Mouse (Mus musculus) liver, postnatal 0 days (tissue): ENCODE measurements around the gene Cul9. TPM values are rescaled to one million over a fixed set of nuclear protein-coding genes. Genes with fewer than 3 reads are reported as not detected.

Experiments used
- ATAC-seq: fragments of 200-750 bp; cut with Nextera tagmentation; 2 replicates; pipeline ENCODE4 v1.8.0; 2017; ENCODE audit warnings: mild to moderate bottlenecking, moderate library complexity
- DNase-seq: peaks from one replicate; pipeline ENCODE4 v3.0.0-alpha.2; 2016
- H3K27ac ChIP-seq: fragments of 300-500 bp; sonication (generic); 2 replicates; pipeline ENCODE4 v1.5.1; 2014; ENCODE audit warnings: antibody characterized with exemption, moderate library complexity, mild to moderate bottlenecking, low read depth
- H3K27me3 ChIP-seq: fragments of 300-500 bp; sonication (generic); 2 replicates; pipeline ENCODE4 v1.6.1; 2014; ENCODE audit warnings: low read length, control low read depth, mixed read lengths; ENCODE audit not compliant: insufficient read depth
- H3K36me3 ChIP-seq: fragments of 300-500 bp; sonication (generic); replicated peaks from 2 replicates; pipeline ENCODE4 v1.6.1; 2014; ENCODE audit warnings: mild to moderate bottlenecking, control low read depth, low read length, moderate library complexity, mixed read lengths; ENCODE audit not compliant: insufficient read depth
- H3K4me1 ChIP-seq: fragments of 300-500 bp; sonication (generic); 2 replicates; pipeline ENCODE4 v1.6.1; 2014; ENCODE audit warnings: antibody characterized with exemption, mild to moderate bottlenecking, control low read depth; ENCODE audit not compliant: insufficient read depth
- H3K4me2 ChIP-seq: fragments of 300-500 bp; sonication (generic); 2 replicates; pipeline ENCODE4 v1.6.1; 2014; ENCODE audit warnings: low read depth, mild to moderate bottlenecking, low read length, moderate library complexity, mixed read lengths
- H3K4me3 ChIP-seq: fragments of 300-500 bp; sonication (generic); 2 replicates; pipeline ENCODE4 v1.5.1; 2014; ENCODE audit warnings: low read depth, low read length
- H3K9ac ChIP-seq: fragments of 300-500 bp; sonication (generic); replicated peaks from 2 replicates; pipeline ENCODE4 v1.6.1; 2014; ENCODE audit warnings: mild to moderate bottlenecking, moderate library complexity
- H3K9me3 ChIP-seq: fragments of 300-500 bp; sonication (generic); 2 replicates; pipeline ENCODE4 v1.6.1; 2016; ENCODE audit warnings: mild to moderate bottlenecking, control low read depth, low read length, mixed read lengths
- CTCF ChIP-seq: sonication (generic); IDR thresholded peaks from 2 replicates; pipeline ENCODE4 v1.5.1; 2016; ENCODE audit warnings: antibody characterized with exemption, low read depth
- EP300 ChIP-seq: IDR thresholded peaks from 2 replicates; pipeline ENCODE4 v1.6.1; 2016; ENCODE audit warnings: antibody characterized with exemption, low read depth, mild to moderate bottlenecking
- WGBS: fragments of 180-500 bp; shearing (Covaris S2); extraction: QIAGEN DNeasy Blood & Tissue Kit; methylation state at CpG from one replicate; pipeline ENCODE4 v1.1.7; 2014; ENCODE audit not compliant: insufficient replicate concordance; 5-methylcytosine and 5-hydroxymethylcytosine counted together
- polyA plus RNA-seq: library from polyadenylated mRNA; unstranded; fragments of >200 nt; fragmentation: Nextera tagmentation; extraction: Ambion mirVana; gene quantifications from 2 replicates; pipeline ENCODE4 v1.2.1, GENCODE M21; 2015

The Cul9 gene
- polyA plus RNA-seq, 1 experiment from 2014 or later: 1.0 TPM

DNA sequence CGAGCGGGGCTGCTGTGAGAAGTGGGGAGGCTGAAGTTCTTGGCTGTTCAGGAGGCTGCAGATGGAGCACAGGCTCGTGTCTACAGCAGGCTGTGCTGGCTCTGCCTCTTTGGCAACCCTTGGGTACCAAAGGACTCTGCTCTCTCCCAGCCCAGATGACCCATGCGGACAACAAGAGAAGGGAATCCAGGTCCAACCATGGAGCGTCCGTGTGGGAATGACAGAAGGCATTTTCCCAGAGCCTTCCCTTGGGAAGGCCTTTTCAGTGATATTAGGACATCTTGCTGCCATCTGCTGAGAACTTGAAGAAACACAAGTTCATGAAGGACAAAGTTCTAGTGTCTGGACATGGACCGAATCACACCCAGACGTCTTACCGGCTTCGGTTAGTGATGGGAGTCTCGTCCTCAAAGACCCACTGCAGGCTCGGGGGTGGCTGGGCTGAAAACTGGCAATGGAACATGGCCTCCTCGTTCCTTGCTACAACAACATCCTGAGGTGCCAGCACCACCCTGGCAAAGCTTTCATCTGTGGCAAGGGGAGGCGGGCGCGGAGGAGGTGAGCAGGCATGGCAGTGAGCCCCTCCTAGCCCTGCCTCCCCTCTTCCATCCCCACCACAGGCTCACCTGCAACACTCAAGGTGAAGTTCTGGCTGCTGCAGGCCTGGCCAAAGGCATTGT is 43.6 kb upstream of the Cul9 start:
- TF ChIP-seq CTCF (peak; percentile 12; the same call in 1 of the 2 replicates), EP300 (no peak)
- no peaks in the 10 kb centered on the region for H3K27me3 ChIP-seq
- ATAC-seq (peak; percentile 49), DNase-seq (no peak)
- no peaks in the 10 kb centered on the region for H3K9me3 ChIP-seq
- 79% methylated on average over 16 of the region's 16 CpGs for WGBS
- no peak overlapping the region for H3K4me3 ChIP-seq
- H3K4me2 ChIP-seq: peak overlapping the region; percentile 36
- H3K27ac ChIP-seq: peak overlapping the region; percentile 39; the same call in 1 of the 2 replicates
- peaks cover 8% of the 10 kb centered on the region for H3K4me1 ChIP-seq
- H3K36me3 ChIP-seq: 0 out of 2 replicates have a peak, but pooled peaks cover 2% of the 10 kb centered on the region
- H3K9ac ChIP-seq: no peak overlapping the region

DNA sequence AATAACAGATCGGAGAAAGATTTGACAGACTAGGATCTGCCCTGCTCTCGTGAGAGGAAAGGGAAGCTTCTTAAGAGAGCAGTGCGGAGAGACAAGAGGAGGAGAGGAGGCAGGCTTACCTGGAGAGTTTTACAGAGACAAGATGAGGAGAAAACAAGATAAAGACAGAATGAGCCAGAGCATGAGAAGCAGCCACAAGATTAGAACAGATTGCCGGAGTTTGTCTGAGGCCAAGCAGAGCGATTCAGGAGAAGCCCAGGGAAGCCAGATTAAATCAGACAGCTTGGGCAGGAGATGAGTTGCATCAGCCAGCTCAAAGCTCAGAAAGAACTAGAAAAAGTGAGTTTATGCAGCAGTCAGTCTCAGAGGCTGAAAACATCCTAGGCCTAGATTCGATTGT is 42.7 kb upstream of the Cul9 start:
- H3K27ac ChIP-seq: no peak overlapping the region
- no peak for TF ChIP-seq EP300
- no peak for TF ChIP-seq CTCF
- H3K4me2 ChIP-seq: no peak overlapping the region
- 82% methylated on average over 6 of the region's 6 CpGs for WGBS
- no peak for ATAC-seq
- peaks cover 8% of the 10 kb centered on the region for H3K4me1 ChIP-seq
- 0 out of 2 replicates have a peak, but pooled peaks cover 2% of the 10 kb centered on the region for H3K36me3 ChIP-seq
- H3K9ac ChIP-seq: no peak overlapping the region
- no peaks in the 10 kb centered on the region for H3K27me3 ChIP-seq
- H3K9me3 ChIP-seq: no peaks in the 10 kb centered on the region
- DNase-seq: no peak
- H3K4me3 ChIP-seq: no peak overlapping the region

DNA sequence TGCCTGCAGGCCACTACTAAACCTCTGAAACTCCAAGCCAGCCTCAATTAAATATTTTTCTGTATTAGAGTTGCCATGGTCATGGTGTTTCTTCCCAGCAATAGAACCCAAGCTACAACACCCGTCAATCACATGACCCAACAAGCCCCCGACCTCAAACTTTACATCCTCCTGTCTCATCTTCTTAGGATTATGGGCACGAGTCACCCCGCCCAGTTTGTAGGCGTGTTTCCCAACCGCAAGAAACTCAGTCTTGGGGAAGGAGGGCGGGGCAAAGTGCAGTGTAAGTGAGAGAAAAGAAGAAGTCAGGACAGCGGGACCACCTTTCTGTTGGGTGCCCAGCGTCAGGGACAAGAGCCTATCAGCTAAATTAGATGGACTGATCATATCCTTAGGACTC is 42.0 kb upstream of the Cul9 start:
- Histone ChIP-seq H3K9ac (no peak overlapping the region), H3K4me3 (no peak overlapping the region), H3K27ac (no peak overlapping the region), H3K27me3 (no peaks in the 10 kb centered on the region), H3K4me2 (no peak overlapping the region), H3K9me3 (no peaks in the 10 kb centered on the region), H3K36me3 (0 out of 2 replicates have a peak, but pooled peaks cover 2% of the 10 kb centered on the region), H3K4me1 (peaks cover 8% of the 10 kb centered on the region)
- ATAC-seq: no peak
- peak; percentile 42 for DNase-seq
- TF ChIP-seq CTCF (no peak), EP300 (no peak)
- WGBS: 40% methylated on average over 9 of the region's 9 CpGs

DNA sequence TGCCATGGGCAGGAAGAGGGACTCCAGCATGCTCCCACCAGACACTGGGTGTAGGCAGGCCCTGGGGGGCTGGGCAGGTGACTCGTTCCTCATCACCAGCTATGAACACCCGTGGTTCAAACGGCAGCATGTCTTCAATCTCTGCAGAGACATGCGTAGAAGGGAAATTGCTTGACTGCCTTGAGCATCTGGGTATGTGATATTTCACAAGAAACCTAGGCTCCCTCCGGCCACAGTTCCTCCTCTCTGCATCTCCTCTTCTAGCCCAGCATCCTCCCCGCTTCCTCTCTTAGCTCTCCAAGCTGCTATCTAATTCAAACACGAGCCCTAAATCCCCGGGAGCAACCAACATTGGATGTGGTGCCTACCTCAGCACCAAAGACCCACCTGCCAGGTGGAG is 40.1 kb upstream of the Cul9 start:
- Histone ChIP-seq H3K9ac (no peak overlapping the region), H3K27ac (no peak overlapping the region), H3K4me3 (no peak overlapping the region), H3K4me1 (peaks cover 8% of the 10 kb centered on the region), H3K27me3 (no peaks in the 10 kb centered on the region), H3K4me2 (no peak overlapping the region), H3K36me3 (0 out of 2 replicates have a peak, but pooled peaks cover 2% of the 10 kb centered on the region), H3K9me3 (no peaks in the 10 kb centered on the region)
- no peak for ATAC-seq
- 60% methylated on average over 8 of the region's 8 CpGs for WGBS
- TF ChIP-seq EP300: no peak
- no peak for TF ChIP-seq CTCF
- DNase-seq: no peak

DNA sequence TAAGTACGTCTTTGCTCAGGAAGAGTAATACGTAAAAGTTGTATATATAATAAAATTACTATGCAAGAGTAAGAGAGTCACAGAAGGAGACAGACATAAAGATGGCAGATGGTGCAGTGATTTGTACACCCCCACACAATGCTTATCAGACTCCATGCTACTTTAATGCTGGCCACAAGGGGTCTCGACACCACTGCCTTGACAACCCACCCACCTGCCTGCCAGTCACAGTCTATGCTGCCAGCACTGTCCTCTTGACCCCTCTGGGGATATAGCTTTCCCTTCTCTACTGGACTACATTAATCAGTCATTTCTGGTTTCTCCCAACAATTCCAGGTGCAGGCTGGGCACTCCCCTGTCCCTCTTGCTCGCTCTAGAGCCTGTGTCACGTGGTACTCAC is 32.5 kb upstream of the Cul9 start:
- Histone ChIP-seq H3K4me1 (no peaks in the 10 kb centered on the region), H3K36me3 (peaks cover 17% of the 10 kb centered on the region; the same call in 1 of the 2 replicates), H3K9ac (no peak overlapping the region), H3K9me3 (no peaks in the 10 kb centered on the region), H3K4me3 (no peak overlapping the region), H3K27ac (no peak overlapping the region), H3K27me3 (no peaks in the 10 kb centered on the region), H3K4me2 (no peak overlapping the region)
- ATAC-seq (no peak), DNase-seq (no peak)
- WGBS: 72% methylated on average over 5 of the region's 5 CpGs
- TF ChIP-seq CTCF: peak; percentile 22; the same call in 1 of the 2 replicates
- no peak for TF ChIP-seq EP300

DNA sequence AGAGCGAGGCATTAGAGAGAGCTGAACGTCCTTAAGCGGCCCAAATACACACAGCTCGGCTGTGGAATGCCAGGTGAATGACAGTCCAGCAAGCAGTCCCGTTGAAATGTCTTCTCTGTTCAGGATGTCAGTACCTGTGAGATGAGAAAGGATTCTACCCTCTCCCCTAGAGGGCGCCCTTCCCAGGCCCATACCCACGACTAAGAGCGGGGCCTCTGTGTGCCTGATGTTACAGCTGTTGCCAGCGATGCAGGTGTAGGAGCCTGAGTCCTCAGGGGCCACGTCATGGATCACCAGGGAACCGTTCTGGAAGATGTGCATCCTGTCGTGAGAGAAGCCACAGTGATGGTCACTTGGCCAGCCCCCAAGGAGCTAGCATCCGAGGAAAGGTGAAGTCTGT is 29.9 kb upstream of the Cul9 start:
- Histone ChIP-seq H3K27ac (no peak overlapping the region), H3K36me3 (peaks cover 23% of the 10 kb centered on the region; the same call in 1 of the 2 replicates), H3K9me3 (no peaks in the 10 kb centered on the region), H3K4me1 (no peaks in the 10 kb centered on the region), H3K27me3 (no peaks in the 10 kb centered on the region), H3K9ac (no peak overlapping the region), H3K4me3 (no peak overlapping the region), H3K4me2 (no peak overlapping the region)
- 76% methylated on average over 13 of the region's 13 CpGs for WGBS
- TF ChIP-seq CTCF (peak; percentile 68), EP300 (no peak)
- DNase-seq (peak; percentile 49), ATAC-seq (no peak)
